Mouse (Mus musculus): ENCODE data around the gene Ndufa10. TPM values are rescaled to one million over a fixed set of nuclear protein-coding genes. Genes with fewer than 3 reads are reported as not detected.
"Not testable (repeated sequence)": the region's sequence is repeated elsewhere in the genome, so short reads cannot be mapped to it uniquely, and the experiment has no call there.

The Ndufa10 gene
- total RNA-seq (2021) = 100 to 1,000 TPM; 428 to 515 TPM
- 106 and 107 TPM in 2 replicates for polyA plus RNA-seq (2012; rRNA removed)
- long read RNA-seq, transcript Ndufa10-201 (10 exons, 2,020 nt) = major isoform, 317 of 337 reads
- long read RNA-seq, partial matches to known transcripts = 5 of 337 reads
- long read RNA-seq, other reads (novel, unspliced or antisense) = 15 of 337 reads

GRCm38 (mm10) chr1:92473165-92474041 is at the start of gene Ndufa10:
TSS of gene Ndufa10 (minus strand) at chr1:92473860.
- peak; percentile 93 for DNase-seq

- peak; percentile 21 for DNase-seq
These were observed 47.7 kb upstream of the Ndufa10 start for GRCm38 (mm10) chr1:92521376-92521775.

- no peak for DNase-seq
These were observed 45.4 kb upstream of the Ndufa10 start for GRCm38 (mm10) chr1:92519046-92519445.

- DNase-seq = no peak
These were observed 44.9 kb upstream of the Ndufa10 start, which contains the start of gene Olfr1414 for GRCm38 (mm10) chr1:92518561-92518960. TSS of gene Olfr1414 (minus strand) at chr1:92518661.

- DNase-seq = peak; percentile 17
These were observed 41.7 kb upstream of the Ndufa10 start for GRCm38 (mm10) chr1:92515390-92515789.

GRCm38 (mm10) chr1:92511646-92512045 is 38.0 kb upstream of the Ndufa10 start:
- DNase-seq = not testable (repeated sequence)

- no peak for DNase-seq
These were observed 22.3 kb upstream of the Ndufa10 start, which contains the start of gene Olfr1415 for GRCm38 (mm10) chr1:92496001-92496400. TSS of gene Olfr1415 (minus strand) at chr1:92496101.

GRCm38 (mm10) chr1:92485013-92485412 is 11.4 kb upstream of the Ndufa10 start, which contains the start of gene Olfr1416:
TSS of gene Olfr1416 (minus strand) at chr1:92485113.
- no peak for DNase-seq

- DNase-seq = no peak
These were observed 462 bp upstream of the Ndufa10 start for GRCm38 (mm10) chr1:92474066-92474578.

- no peak for DNase-seq
These were observed 4.8 kb downstream of the Ndufa10 start for GRCm38 (mm10) chr1:92468891-92469290.

GRCm38 (mm10) chr1:92458416-92458815 is 15.2 kb downstream of the Ndufa10 start:
- DNase-seq = no peak

- no peak for DNase-seq
These were observed 15.9 kb downstream of the Ndufa10 start for GRCm38 (mm10) chr1:92457758-92458157.

GRCm38 (mm10) chr1:92453751-92454445 is 19.8 kb downstream of the Ndufa10 start:
- DNase-seq = peak; percentile 44

- no peak for DNase-seq
These were observed 25.4 kb downstream of the Ndufa10 start for GRCm38 (mm10) chr1:92448293-92448692.

GRCm38 (mm10) chr1:92441453-92442063 is 32.1 kb downstream of the Ndufa10 start:
- DNase-seq = peak; percentile 83

GRCm38 (mm10) chr1:92440066-92440750 is 33.5 kb downstream of the Ndufa10 start:
- peak; percentile 81 for DNase-seq

GRCm38 (mm10) chr1:92437678-92438271 is 35.9 kb downstream of the Ndufa10 start:
- peak; percentile 62 for DNase-seq

- no peak for DNase-seq
These were observed 36.8 kb downstream of the Ndufa10 start for GRCm38 (mm10) chr1:92436831-92437321.

- DNase-seq = no peak
These were observed 38.7 kb downstream of the Ndufa10 start for GRCm38 (mm10) chr1:92434986-92435385.

GRCm38 (mm10) chr1:92432791-92433190 is 40.9 kb downstream of the Ndufa10 start:
- no peak for DNase-seq

GRCm38 (mm10) chr1:92432098-92432497 is 41.6 kb downstream of the Ndufa10 start:
- DNase-seq = no peak

Data from adrenal gland, adult 2 months (tissue).